Mouse (Mus musculus) hindbrain, embryonic 15.5 days (tissue): ENCODE data around the gene Sapcd1. TPM values are rescaled to one million over a fixed set of nuclear protein-coding genes. Genes with fewer than 3 reads are reported as not detected.
A peak's percentile ranks its signal among the peaks of the same experiment; 100 is the strongest.
"Not testable (repeated sequence)": the region's sequence is repeated elsewhere in the genome, so short reads cannot be mapped to it uniquely, and the experiment has no call there.

Source experiments
- ATAC-seq: fragments of 200-750 bp; cut with Nextera tagmentation; 2 replicates; pipeline ENCODE4 v1.8.0; 2017; ENCODE audit warnings: low read depth, moderate number of reproducible peaks, moderate TSS enrichment; ENCODE audit not compliant: low FRiP score
- H3K27ac ChIP-seq: fragments of 300-500 bp; sonication (generic); replicated peaks from 2 replicates; pipeline ENCODE4 v1.5.1; 2015; ENCODE audit warnings: mild to moderate bottlenecking, inconsistent platforms
- H3K27me3 ChIP-seq: fragments of 300-500 bp; sonication (generic); 2 replicates; pipeline ENCODE4 v1.6.1; 2015; ENCODE audit warnings: control low read depth, inconsistent platforms
- H3K36me3 ChIP-seq: fragments of 300-500 bp; sonication (generic); 2 replicates; pipeline ENCODE4 v1.6.1; 2015; ENCODE audit warnings: control low read depth, inconsistent platforms
- H3K4me1 ChIP-seq: fragments of 300-500 bp; sonication (generic); replicated peaks from 2 replicates; pipeline ENCODE4 v1.6.1; 2015; ENCODE audit warnings: control low read depth, inconsistent platforms
- H3K4me2 ChIP-seq: fragments of 300-500 bp; sonication (generic); 2 replicates; pipeline ENCODE4 v1.6.1; 2015; ENCODE audit warnings: moderate library complexity, mild to moderate bottlenecking, inconsistent platforms
- H3K4me3 ChIP-seq: fragments of 300-500 bp; sonication (generic); 2 replicates; pipeline ENCODE4 v1.5.1; 2015; ENCODE audit warnings: mild to moderate bottlenecking, inconsistent platforms
- H3K9ac ChIP-seq: fragments of 300-500 bp; sonication (generic); 2 replicates; pipeline ENCODE4 v1.6.1; 2015; ENCODE audit warnings: inconsistent platforms
- H3K9me3 ChIP-seq: fragments of 300-500 bp; sonication (generic); 2 replicates; pipeline ENCODE4 v1.6.1; 2016; ENCODE audit warnings: control low read depth, inconsistent platforms
- WGBS: fragments of 180-500 bp; shearing (Covaris S2); methylation state at CpG from one replicate; pipeline ENCODE4 v1.1.7; 2015; 5-methylcytosine and 5-hydroxymethylcytosine counted together
- polyA plus RNA-seq: library from polyadenylated mRNA; unstranded; fragments of >200 nt; fragmentation: Nextera tagmentation; extraction: Ambion mirVana; gene quantifications from 2 replicates; pipeline ENCODE4 v1.2.1, GENCODE M21; 2015

The Sapcd1 gene
- polyA plus RNA-seq, 1 experiment from 2014 or later, result 1.6 TPM

GRCm38 (mm10) chr17:35039121-35039873, 11.5 kb upstream of the Sapcd1 start:
- Histone ChIP-seq H3K36me3 (no peaks in the 10 kb centered on the region), H3K4me1 (no peaks in the 10 kb centered on the region), H3K27ac (no peak overlapping the region), H3K9me3 (no peaks in the 10 kb centered on the region), H3K27me3 (no peaks in the 10 kb centered on the region), H3K9ac (no peak overlapping the region), H3K4me3 (no peak overlapping the region), H3K4me2 (no peak overlapping the region)
- 91% methylated on average over 11 of the region's 11 CpGs for WGBS
- ATAC-seq, result no peak

- no peak for ATAC-seq
- H3K4me3 ChIP-seq, result no peak overlapping the region
- WGBS, result 85% methylated on average over 6 of the region's 6 CpGs
These were observed 7.1 kb upstream of the Sapcd1 start for GRCm38 (mm10) chr17:35034896-35035295.

GRCm38 (mm10) chr17:35033703-35034102, 5.9 kb upstream of the Sapcd1 start:
- H3K9ac ChIP-seq, H3K27ac ChIP-seq, H3K4me1 ChIP-seq, ATAC-seq, H3K9me3 ChIP-seq, H3K36me3 ChIP-seq, H3K4me3 ChIP-seq, H3K27me3 ChIP-seq, H3K4me2 ChIP-seq: not testable (repeated sequence)
- 64% methylated on average over 1 of the region's 1 CpGs for WGBS

More at GRCm38 (mm10) chr17:35034896-35035295, 7.1 kb upstream of the Sapcd1 start:
- H3K9ac ChIP-seq, result no peak overlapping the region
- H3K9me3 ChIP-seq, result no peaks in the 10 kb centered on the region
- H3K4me1 ChIP-seq, result peaks cover 6% of the 10 kb centered on the region
- no peaks in the 10 kb centered on the region for H3K36me3 ChIP-seq
- H3K27ac ChIP-seq, result no peak overlapping the region
- H3K4me2 ChIP-seq, result no peak overlapping the region
- H3K27me3 ChIP-seq, result no peaks in the 10 kb centered on the region

GRCm38 (mm10) chr17:35032323-35032870, 4.6 kb upstream of the Sapcd1 start:
- Histone ChIP-seq H3K4me1 (peaks cover 10% of the 10 kb centered on the region), H3K9ac (no peak overlapping the region), H3K27ac (no peak overlapping the region), H3K9me3 (no peaks in the 10 kb centered on the region), H3K27me3 (no peaks in the 10 kb centered on the region), H3K36me3 (no peaks in the 10 kb centered on the region), H3K4me2 (no peak overlapping the region), H3K4me3 (no peak overlapping the region)
- WGBS, result 71% methylated on average over 8 of the region's 8 CpGs
- ATAC-seq, result no peak

GRCm38 (mm10) chr17:35031880-35032279, 4.1 kb upstream of the Sapcd1 start:
- H3K9me3 ChIP-seq, result no peaks in the 10 kb centered on the region
- no peak overlapping the region for H3K4me3 ChIP-seq
- no peak overlapping the region for H3K4me2 ChIP-seq
- no peak overlapping the region for H3K9ac ChIP-seq
- ATAC-seq, result no peak
- H3K36me3 ChIP-seq, result no peaks in the 10 kb centered on the region
- peaks cover 10% of the 10 kb centered on the region for H3K4me1 ChIP-seq
- WGBS, result 90% methylated on average over 7 of the region's 7 CpGs
- H3K27ac ChIP-seq, result no peak overlapping the region
- H3K27me3 ChIP-seq, result no peaks in the 10 kb centered on the region

GRCm38 (mm10) chr17:35031272-35031671, 3.5 kb upstream of the Sapcd1 start:
- Histone ChIP-seq H3K9ac (no peak overlapping the region), H3K36me3 (no peaks in the 10 kb centered on the region), H3K4me1 (peaks cover 10% of the 10 kb centered on the region), H3K27me3 (no peaks in the 10 kb centered on the region), H3K4me3 (no peak overlapping the region), H3K9me3 (no peaks in the 10 kb centered on the region), H3K4me2 (no peak overlapping the region), H3K27ac (no peak overlapping the region)
- no peak for ATAC-seq
- WGBS, result 86% methylated on average over 11 of the region's 11 CpGs

GRCm38 (mm10) chr17:35029691-35030532, 2.1 kb upstream of the Sapcd1 start:
- Histone ChIP-seq H3K4me3 (peak overlapping the region; percentile 17), H3K9ac (0 out of 2 replicates have a peak overlapping the region, but pooled peaks have one; percentile 1), H3K4me2 (peak overlapping the region; percentile 47), H3K27me3 (no peaks in the 10 kb centered on the region), H3K9me3 (no peaks in the 10 kb centered on the region), H3K36me3 (no peaks in the 10 kb centered on the region), H3K27ac (no peak overlapping the region), H3K4me1 (peaks cover 10% of the 10 kb centered on the region)
- WGBS, result 24% methylated on average over 19 of the region's 19 CpGs
- ATAC-seq, result peak; percentile 57; the same call in 1 of the 2 replicates

GRCm38 (mm10) chr17:35028315-35028714, 499 bp upstream of the Sapcd1 start:
- no peak overlapping the region for H3K27ac ChIP-seq
- H3K36me3 ChIP-seq, result no peaks in the 10 kb centered on the region
- no peak overlapping the region for H3K9ac ChIP-seq
- no peak overlapping the region for H3K4me3 ChIP-seq
- WGBS, result 81% methylated on average over 2 of the region's 2 CpGs
- no peak overlapping the region for H3K4me2 ChIP-seq
- H3K4me1 ChIP-seq, result peaks cover 10% of the 10 kb centered on the region
- no peak for ATAC-seq
- no peaks in the 10 kb centered on the region for H3K9me3 ChIP-seq
- no peaks in the 10 kb centered on the region for H3K27me3 ChIP-seq

- no peak for ATAC-seq
- WGBS, result 64% methylated on average over 5 of the region's 5 CpGs
- Histone ChIP-seq H3K27me3 (no peaks in the 10 kb centered on the region), H3K9ac (no peak overlapping the region), H3K27ac (no peak overlapping the region), H3K4me1 (peaks cover 14% of the 10 kb centered on the region), H3K4me2 (no peak overlapping the region), H3K9me3 (no peaks in the 10 kb centered on the region), H3K36me3 (no peaks in the 10 kb centered on the region), H3K4me3 (no peak overlapping the region)
These were observed 1.6 kb downstream of the Sapcd1 start for GRCm38 (mm10) chr17:35026206-35026605.

- no peaks in the 10 kb centered on the region for H3K36me3 ChIP-seq
- 71% methylated on average over 7 of the region's 10 CpGs for WGBS
- no peak overlapping the region for H3K4me3 ChIP-seq
- no peaks in the 10 kb centered on the region for H3K27me3 ChIP-seq
- no peak overlapping the region for H3K9ac ChIP-seq
- peaks cover 9% of the 10 kb centered on the region for H3K4me1 ChIP-seq
- no peak overlapping the region for H3K27ac ChIP-seq
- no peaks in the 10 kb centered on the region for H3K9me3 ChIP-seq
- no peak for ATAC-seq
- H3K4me2 ChIP-seq, result no peak overlapping the region
These were observed 2.9 kb downstream of the Sapcd1 start for GRCm38 (mm10) chr17:35024691-35025488.

GRCm38 (mm10) chr17:35024261-35024660, 3.6 kb downstream of the Sapcd1 start:
- Histone ChIP-seq H3K9me3 (no peaks in the 10 kb centered on the region), H3K4me3 (no peak overlapping the region), H3K4me2 (no peak overlapping the region), H3K4me1 (peaks cover 5% of the 10 kb centered on the region), H3K9ac (no peak overlapping the region), H3K36me3 (no peaks in the 10 kb centered on the region), H3K27me3 (no peaks in the 10 kb centered on the region), H3K27ac (no peak overlapping the region)
- no peak for ATAC-seq
- 81% methylated on average over 13 of the region's 13 CpGs for WGBS
